Mouse (Mus musculus): ENCODE measurements around the gene Clec18a. TPM values are rescaled to one million over a fixed set of nuclear protein-coding genes. Genes with fewer than 3 reads are reported as not detected.

Clec18a gene
- polyA plus RNA-seq, 1 experiment from 2014 or later = 3.1 TPM

GRCm38 (mm10) chr8:111053827-111054518, 38.3 kb downstream of the Clec18a start:
- WGBS = 96% methylated on average over 12 of the region's 12 CpGs
- Histone ChIP-seq H3K9me3 (no peaks in the 10 kb centered on the region), H3K27me3 (no peaks in the 10 kb centered on the region)

GRCm38 (mm10) chr8:111049106-111049505, 43.1 kb downstream of the Clec18a start:
- H3K9me3 ChIP-seq = no peaks in the 10 kb centered on the region
- 96% methylated on average over 7 of the region's 7 CpGs for WGBS
- H3K4me3 ChIP-seq = no peak overlapping the region
- H3K27ac ChIP-seq (replicated peaks) = no peak overlapping the region
- H3K36me3 ChIP-seq = peaks cover 99% of the 10 kb centered on the region
- H3K4me2 ChIP-seq = no peak overlapping the region
- H3K9ac ChIP-seq = no peak overlapping the region
- ATAC-seq (ENCODE audit: low read depth) = no peak
- H3K27me3 ChIP-seq = no peaks in the 10 kb centered on the region
- no peaks in the 10 kb centered on the region for H3K4me1 ChIP-seq (replicated peaks)

More at GRCm38 (mm10) chr8:111053827-111054518, 38.3 kb downstream of the Clec18a start:
- H3K4me3 ChIP-seq = no peak overlapping the region
- H3K36me3 ChIP-seq = peaks cover 75% of the 10 kb centered on the region
- H3K4me2 ChIP-seq = no peak overlapping the region
- peaks cover 16% of the 10 kb centered on the region for H3K4me1 ChIP-seq (replicated peaks)
- ATAC-seq (ENCODE audit: low read depth) = no peak
- no peak overlapping the region for H3K9ac ChIP-seq
- no peak overlapping the region for H3K27ac ChIP-seq (replicated peaks)

GRCm38 (mm10) chr8:111048694-111049093, 43.5 kb downstream of the Clec18a start:
- Histone ChIP-seq H3K4me3 (no peak overlapping the region), H3K4me2 (no peak overlapping the region)

GRCm38 (mm10) chr8:111044003-111044734, 48.1 kb downstream of the Clec18a start:
- WGBS = 53% methylated on average over 2 of the region's 2 CpGs
- no peak for ATAC-seq (ENCODE audit: low read depth)
- Histone ChIP-seq H3K4me2 (no peak overlapping the region), H3K27ac (replicated peaks) (no peak overlapping the region), H3K4me1 (replicated peaks) (no peaks in the 10 kb centered on the region), H3K9me3 (no peaks in the 10 kb centered on the region), H3K27me3 (no peaks in the 10 kb centered on the region), H3K9ac (no peak overlapping the region), H3K36me3 (peaks cover 98% of the 10 kb centered on the region), H3K4me3 (no peak overlapping the region)

More at GRCm38 (mm10) chr8:111048694-111049093, 43.5 kb downstream of the Clec18a start:
- no peaks in the 10 kb centered on the region for H3K9me3 ChIP-seq
- no peak overlapping the region for H3K27ac ChIP-seq (replicated peaks)
- H3K4me1 ChIP-seq (replicated peaks) = no peaks in the 10 kb centered on the region
- no peak for ATAC-seq (ENCODE audit: low read depth)
- peaks cover 99% of the 10 kb centered on the region for H3K36me3 ChIP-seq
- no peak overlapping the region for H3K9ac ChIP-seq
- no peaks in the 10 kb centered on the region for H3K27me3 ChIP-seq
- WGBS = 94% methylated on average over 2 of the region's 2 CpGs

GRCm38 (mm10) chr8:111042546-111042945, 49.7 kb downstream of the Clec18a start:
- WGBS = 97% methylated on average over 19 of the region's 19 CpGs
- Histone ChIP-seq H3K9ac (no peak overlapping the region), H3K4me3 (no peak overlapping the region), H3K36me3 (peaks cover 98% of the 10 kb centered on the region), H3K9me3 (no peaks in the 10 kb centered on the region), H3K4me1 (replicated peaks) (no peaks in the 10 kb centered on the region), H3K4me2 (no peak overlapping the region), H3K27me3 (no peaks in the 10 kb centered on the region), H3K27ac (replicated peaks) (no peak overlapping the region)
- ATAC-seq (ENCODE audit: low read depth) = no peak

GRCm38 (mm10) chr8:111036591-111036990, 55.6 kb downstream of the Clec18a start:
- Histone ChIP-seq H3K36me3 (peaks cover 51% of the 10 kb centered on the region), H3K9me3 (no peaks in the 10 kb centered on the region), H3K27me3 (peaks cover 4% of the 10 kb centered on the region; the same call in 1 of the 2 replicates), H3K27ac (replicated peaks) (no peak overlapping the region), H3K9ac (no peak overlapping the region), H3K4me2 (no peak overlapping the region), H3K4me3 (no peak overlapping the region), H3K4me1 (replicated peaks) (peaks cover 27% of the 10 kb centered on the region)
- 95% methylated on average over 15 of the region's 15 CpGs for WGBS
- ATAC-seq (ENCODE audit: low read depth) = no peak

GRCm38 (mm10) chr8:111034276-111034675, 58.0 kb downstream of the Clec18a start:
- peaks cover 27% of the 10 kb centered on the region for H3K4me1 ChIP-seq (replicated peaks)
- ATAC-seq (ENCODE audit: low read depth) = no peak; the same call in none of the 2 replicates
- peak overlapping the region; percentile 85 for H3K9ac ChIP-seq
- 19% methylated on average over 12 of the region's 12 CpGs for WGBS
- H3K9me3 ChIP-seq = no peaks in the 10 kb centered on the region
- H3K27me3 ChIP-seq = peaks cover 14% of the 10 kb centered on the region
- peaks cover 29% of the 10 kb centered on the region for H3K36me3 ChIP-seq
- H3K4me2 ChIP-seq = peak overlapping the region; percentile 82
- peak overlapping the region; percentile 69 for H3K4me3 ChIP-seq
- peak overlapping the region; percentile 87 for H3K27ac ChIP-seq (replicated peaks)

GRCm38 (mm10) chr8:111033482-111034215, 58.6 kb downstream of the Clec18a start:
- Histone ChIP-seq H3K4me1 (replicated peaks) (peaks cover 27% of the 10 kb centered on the region), H3K4me3 (peak overlapping the region; percentile 69), H3K27ac (replicated peaks) (peak overlapping the region; percentile 87), H3K27me3 (peaks cover 16% of the 10 kb centered on the region), H3K9me3 (no peaks in the 10 kb centered on the region), H3K4me2 (peak overlapping the region; percentile 82), H3K9ac (peak overlapping the region; percentile 85), H3K36me3 (peaks cover 23% of the 10 kb centered on the region)
- WGBS = 5% methylated on average over 37 of the region's 37 CpGs
- peak; percentile 99 for ATAC-seq (ENCODE audit: low read depth)

- Histone ChIP-seq H3K36me3 (peaks cover 16% of the 10 kb centered on the region), H3K4me3 (peak within 1 kb of the TSS; percentile 69), H3K4me2 (peak within 1 kb of the TSS; percentile 82), H3K9ac (peak within 1 kb of the TSS; percentile 85), H3K9me3 (no peaks in the 10 kb centered on the region), H3K27ac (replicated peaks) (peak within 1 kb of the TSS; percentile 87), H3K4me1 (replicated peaks) (peaks cover 32% of the 10 kb centered on the region), H3K27me3 (peaks cover 16% of the 10 kb centered on the region)
- no peak for ATAC-seq (ENCODE audit: low read depth)
- 94% methylated on average over 7 of the region's 7 CpGs for WGBS
Measured at GRCm38 (mm10) chr8:111032916-111033315, 59.3 kb downstream of the Clec18a start, which contains the start of gene Aars. Gene Aars (plus strand): TSS chr8:111033144.

GRCm38 (mm10) chr8:111031572-111031971, 60.7 kb downstream of the Clec18a start, which contains the start of gene Ddx19b:
Gene Ddx19b (minus strand): TSS chr8:111031751.
- peaks cover 16% of the 10 kb centered on the region for H3K27me3 ChIP-seq
- H3K4me3 ChIP-seq = no peak within 1 kb of the TSS
- no peak within 1 kb of the TSS for H3K9ac ChIP-seq
- no peak within 1 kb of the TSS for H3K4me2 ChIP-seq
- H3K4me1 ChIP-seq (replicated peaks) = peaks cover 37% of the 10 kb centered on the region
- no peak within 1 kb of the TSS for H3K27ac ChIP-seq (replicated peaks)
- 94% methylated on average over 19 of the region's 19 CpGs for WGBS
- ATAC-seq (ENCODE audit: low read depth) = no peak
- peaks cover 4% of the 10 kb centered on the region for H3K36me3 ChIP-seq
- no peaks in the 10 kb centered on the region for H3K9me3 ChIP-seq

GRCm38 (mm10) chr8:111030045-111030444, 62.2 kb downstream of the Clec18a start:
- Histone ChIP-seq H3K4me3 (no peak overlapping the region), H3K27ac (replicated peaks) (no peak overlapping the region), H3K9ac (no peak overlapping the region), H3K4me1 (replicated peaks) (peaks cover 22% of the 10 kb centered on the region), H3K9me3 (no peaks in the 10 kb centered on the region), H3K36me3 (no peaks in the 10 kb centered on the region), H3K4me2 (no peak overlapping the region), H3K27me3 (peaks cover 16% of the 10 kb centered on the region)
- ATAC-seq (ENCODE audit: low read depth) = no peak
- 84% methylated on average over 6 of the region's 6 CpGs for WGBS

- no peak overlapping the region for H3K27ac ChIP-seq (replicated peaks)
- H3K4me2 ChIP-seq = no peak overlapping the region
- 66% methylated on average over 4 of the region's 4 CpGs for WGBS
- H3K36me3 ChIP-seq = no peaks in the 10 kb centered on the region
- no peak for ATAC-seq (ENCODE audit: low read depth)
- no peak overlapping the region for H3K4me3 ChIP-seq
- no peaks in the 10 kb centered on the region for H3K9me3 ChIP-seq
- H3K27me3 ChIP-seq = peaks cover 16% of the 10 kb centered on the region
- H3K9ac ChIP-seq = no peak overlapping the region
- H3K4me1 ChIP-seq (replicated peaks) = peaks cover 18% of the 10 kb centered on the region
Measured at GRCm38 (mm10) chr8:111029589-111029988, 62.6 kb downstream of the Clec18a start.

Measured in neural tube, embryonic 13.5 days (tissue).